Mouse (Mus musculus) kidney, adult 9 months (tissue): ENCODE data around the gene Olfr1417.

ENCODE experiments used
- DNase-seq: peaks from one replicate; pipeline ENCODE4 v3.0.0; 2022

The Olfr1417 gene

DNA sequence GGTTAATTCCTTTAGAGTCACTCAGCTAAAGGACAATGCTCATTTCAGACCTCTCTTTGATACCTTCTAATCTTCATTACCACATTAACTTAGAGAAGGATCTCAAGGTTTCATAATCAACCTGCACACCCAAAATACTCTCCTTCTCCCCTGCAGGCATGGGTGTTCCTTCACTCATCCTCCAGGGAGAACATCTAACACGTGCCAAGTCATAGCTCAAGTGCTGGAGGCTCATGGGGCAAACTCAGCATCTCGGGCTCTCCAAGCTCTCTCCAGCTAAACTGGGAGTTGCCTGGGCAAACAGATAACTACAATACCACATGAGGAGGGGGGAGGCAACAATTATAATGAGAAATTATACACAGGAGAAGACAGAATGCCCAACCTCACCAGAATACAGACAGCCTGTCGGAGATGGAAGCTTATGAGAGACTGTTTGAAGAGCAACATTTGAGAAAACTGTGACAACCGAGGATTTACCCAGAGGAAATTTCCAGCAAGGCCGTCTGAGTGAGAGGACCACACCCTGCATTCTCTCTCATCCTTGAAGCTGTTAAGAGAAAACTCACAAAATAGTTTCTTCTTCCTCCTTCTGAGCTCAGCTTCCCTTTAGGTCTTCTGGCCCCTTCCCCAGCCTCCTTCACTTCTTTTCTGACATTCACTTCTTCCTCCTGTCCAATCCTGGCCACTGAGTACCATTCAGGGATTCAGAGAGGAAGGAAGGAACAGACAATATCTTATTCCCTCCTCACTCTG is 28.8 kb downstream of the Olfr1417 start:
- no peak for DNase-seq

DNA sequence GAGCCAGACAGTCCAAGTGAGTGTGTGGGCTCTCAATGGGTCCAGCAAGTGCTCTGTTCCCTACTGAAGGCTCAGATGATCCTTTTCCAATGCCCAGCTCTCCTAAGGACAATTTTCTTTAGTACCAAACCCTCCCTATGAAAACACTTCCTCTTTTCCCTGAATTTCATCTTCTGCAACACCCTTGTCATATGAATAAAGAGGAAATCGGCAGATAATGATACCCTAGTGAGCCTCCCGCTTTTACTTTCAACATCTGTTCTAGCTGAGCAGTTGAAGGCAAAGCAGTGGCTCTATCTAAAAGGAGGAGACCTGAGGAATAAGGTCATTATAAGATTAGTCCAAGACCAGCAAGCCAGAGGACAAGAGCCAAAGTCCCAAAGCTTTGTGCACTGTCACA is 30.6 kb downstream of the Olfr1417 start:
- DNase-seq: no peak

- DNase-seq: no peak
Measured at GRCm38 (mm10) chr19:11807822-11808221, 31.2 kb downstream of the Olfr1417 start.

GRCm38 (mm10) chr19:11807251-11807650 is 31.8 kb downstream of the Olfr1417 start:
- no peak for DNase-seq

GRCm38 (mm10) chr19:11804423-11804822 is 34.6 kb downstream of the Olfr1417 start:
- no peak for DNase-seq

GRCm38 (mm10) chr19:11800531-11801315 is 38.3 kb downstream of the Olfr1417 start:
- no peak for DNase-seq

DNA sequence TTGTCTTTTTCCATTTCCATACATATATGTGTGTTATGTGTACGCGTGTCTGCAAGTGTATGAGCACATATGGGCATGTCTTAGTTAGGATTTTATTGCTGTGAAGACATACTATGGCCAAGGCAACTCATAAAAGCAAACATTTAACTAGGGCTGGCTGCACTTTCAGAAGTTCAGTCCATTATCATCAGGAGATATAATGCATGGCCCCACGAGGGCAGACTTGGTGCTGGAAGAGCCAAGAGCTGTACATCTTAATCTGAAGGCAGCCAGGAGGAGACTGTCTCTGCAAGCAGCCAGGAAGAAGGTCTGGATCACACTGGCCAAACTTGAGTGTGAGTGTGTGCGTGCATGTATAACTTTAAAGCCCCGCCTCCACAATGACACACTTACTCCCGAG is 44.6 kb downstream of the Olfr1417 start:
- no peak for DNase-seq

- DNase-seq: no peak
Measured at GRCm38 (mm10) chr19:11793741-11794359, 45.2 kb downstream of the Olfr1417 start.

GRCm38 (mm10) chr19:11791825-11792224 is 47.2 kb downstream of the Olfr1417 start:
- DNase-seq: no peak

DNA sequence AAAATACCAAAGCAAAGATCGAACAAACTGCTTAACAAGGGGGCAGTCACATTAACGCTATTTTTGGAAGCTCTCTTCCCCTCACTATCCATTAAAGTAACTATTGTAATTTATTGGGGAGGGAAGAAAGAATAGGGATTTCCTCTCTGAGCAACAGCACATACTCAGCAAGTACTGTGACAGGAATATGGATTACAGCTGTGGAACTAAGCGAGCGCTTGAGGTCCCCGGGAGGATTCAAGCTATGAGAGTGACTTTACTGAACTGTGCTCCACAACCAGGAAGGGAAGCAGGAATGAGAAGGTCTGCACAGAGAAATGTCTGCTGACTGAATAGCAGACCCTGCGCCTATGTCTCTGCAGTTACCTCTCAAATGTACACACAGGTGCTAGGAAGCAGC is 50.1 kb downstream of the Olfr1417 start:
- DNase-seq: no peak

GRCm38 (mm10) chr19:11787826-11788225 is 51.2 kb downstream of the Olfr1417 start:
- DNase-seq: no peak

GRCm38 (mm10) chr19:11785409-11786154 is 53.4 kb downstream of the Olfr1417 start:
- no peak for DNase-seq

DNA sequence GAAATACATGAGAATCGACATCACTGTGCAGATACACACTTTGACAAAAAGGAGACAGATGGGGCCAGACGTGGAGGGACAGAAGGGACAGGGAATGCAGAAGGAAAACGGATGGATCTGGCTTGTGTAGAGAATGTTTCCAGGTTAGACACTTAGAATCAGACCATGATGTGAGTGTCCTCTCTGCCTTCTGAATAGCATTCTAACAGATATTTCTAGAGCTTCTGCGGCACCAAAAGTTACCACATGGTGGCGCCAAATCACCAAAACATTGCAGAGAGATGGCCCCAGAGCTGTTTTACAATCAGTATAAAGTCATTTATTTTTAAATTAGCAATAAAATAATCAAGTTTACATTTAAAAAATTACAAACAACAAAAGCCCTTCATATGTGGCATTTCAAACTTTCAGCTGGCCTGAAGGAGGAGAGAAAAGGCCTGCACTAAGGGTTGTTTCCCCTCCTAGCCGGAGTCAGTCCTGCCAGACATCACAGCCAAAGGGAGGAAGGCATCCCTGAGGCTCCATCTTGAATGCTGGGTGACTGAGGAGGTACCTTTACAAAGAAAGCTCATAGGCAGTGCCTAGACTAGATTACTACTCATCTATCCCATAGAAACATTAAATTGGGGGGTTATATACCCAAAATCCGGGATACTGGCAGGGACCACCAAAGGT is 61.7 kb downstream of the Olfr1417 start:
- DNase-seq: peak; percentile 69
